Mouse (Mus musculus): ENCODE data around the gene Aicda. TPM values are rescaled to one million over a fixed set of nuclear protein-coding genes. Genes with fewer than 3 reads are reported as not detected.
A peak's percentile ranks its signal among the peaks of the same experiment; 100 is the strongest.

Aicda gene
- total and polyA plus RNA-seq, 2 experiments from 2014 or later: 0.11 to 0.49 TPM

DNA sequence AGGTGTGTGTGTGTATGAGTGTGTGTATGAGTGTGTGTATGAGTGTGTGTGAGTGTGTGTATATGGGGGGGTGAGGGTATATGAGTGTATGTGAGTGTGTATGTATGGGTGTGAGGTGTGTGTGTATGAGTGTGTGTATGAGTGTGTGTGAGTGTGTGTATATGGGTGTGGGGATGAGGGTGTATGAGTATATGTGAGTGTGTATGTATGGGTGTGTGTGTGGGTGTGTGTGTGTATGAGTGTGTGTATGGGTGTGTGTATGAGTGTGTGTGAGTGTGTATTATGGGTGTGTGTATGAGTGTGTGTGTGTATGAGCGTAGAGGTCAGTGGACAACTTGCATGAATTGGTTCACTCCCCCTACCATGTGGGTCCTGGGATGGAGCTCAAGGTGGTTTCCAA is 8.9 kb upstream of the Aicda start:
- Histone ChIP-seq H3K4me2 (ENCODE audit: low read depth, low read length, poor library complexity, severe bottlenecking) (no peak overlapping the region), H3K4me1 (ENCODE audit: insufficient read depth, low read length) (no peaks in the 10 kb centered on the region), H3K9ac (replicated peaks; ENCODE audit: low read length, poor library complexity, severe bottlenecking) (no peak overlapping the region), H3K27ac (ENCODE audit: low read depth, low read length) (no peak overlapping the region), H3K36me3 (ENCODE audit: insufficient read depth, low read length) (no peaks in the 10 kb centered on the region), H3K27me3 (ENCODE audit: insufficient read depth, low read length) (no peaks in the 10 kb centered on the region), H3K4me3 (ENCODE audit: low read depth, low read length) (no peak overlapping the region), H3K9me3 (ENCODE audit: low read length) (no peaks in the 10 kb centered on the region)
- WGBS: 94% methylated on average over 1 of the region's 1 CpGs
- TF ChIP-seq CTCF (IDR thresholded peaks at IDR 0.05): no peak
- ATAC-seq (ENCODE audit: low FRiP score): peak; percentile 47; the same call in 1 of the 2 replicates
- no peak for DNase-seq (ENCODE audit: low spot score)

DNA sequence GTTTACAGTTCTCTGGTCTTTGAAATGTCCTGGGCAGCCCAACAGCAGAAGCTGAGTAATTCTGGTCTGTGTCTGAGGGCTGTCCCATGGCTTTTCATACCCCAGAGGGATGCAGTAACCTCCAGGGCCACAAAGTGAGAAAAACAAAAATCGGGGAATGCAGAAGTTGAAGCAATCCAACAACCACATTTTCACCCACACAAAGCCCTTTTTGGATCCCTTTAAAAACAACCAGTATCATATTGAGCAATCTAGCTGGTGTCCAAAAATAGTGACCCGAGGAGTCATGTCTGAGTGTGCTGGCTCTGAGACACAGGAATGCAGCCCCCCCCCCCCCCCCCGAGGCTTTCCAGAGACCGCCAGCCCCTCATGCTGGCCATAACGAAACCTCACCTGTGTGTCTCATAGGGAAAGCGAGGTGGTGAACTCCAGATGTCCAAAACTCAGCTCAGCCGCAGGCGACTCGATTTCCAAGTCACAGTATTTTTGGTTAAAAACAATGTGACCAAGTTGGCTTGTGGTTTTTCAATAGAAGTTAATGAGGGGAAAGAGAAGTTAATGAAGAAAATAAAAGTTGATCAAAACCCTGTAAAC is 8.2 kb upstream of the Aicda start:
- DNase-seq (ENCODE audit: low spot score): no peak
- no peak for ATAC-seq (ENCODE audit: low FRiP score)
- Histone ChIP-seq H3K27me3 (ENCODE audit: insufficient read depth, low read length) (no peaks in the 10 kb centered on the region), H3K9ac (replicated peaks; ENCODE audit: low read length, poor library complexity, severe bottlenecking) (no peak overlapping the region), H3K27ac (ENCODE audit: low read depth, low read length) (no peak overlapping the region), H3K4me3 (ENCODE audit: low read depth, low read length) (no peak overlapping the region), H3K4me1 (ENCODE audit: insufficient read depth, low read length) (no peaks in the 10 kb centered on the region), H3K4me2 (ENCODE audit: low read depth, low read length, poor library complexity, severe bottlenecking) (no peak overlapping the region), H3K36me3 (ENCODE audit: insufficient read depth, low read length) (no peaks in the 10 kb centered on the region), H3K9me3 (ENCODE audit: low read length) (no peaks in the 10 kb centered on the region)
- WGBS: 77% methylated on average over 9 of the region's 9 CpGs
- no peak for TF ChIP-seq CTCF (IDR thresholded peaks at IDR 0.05)

DNA sequence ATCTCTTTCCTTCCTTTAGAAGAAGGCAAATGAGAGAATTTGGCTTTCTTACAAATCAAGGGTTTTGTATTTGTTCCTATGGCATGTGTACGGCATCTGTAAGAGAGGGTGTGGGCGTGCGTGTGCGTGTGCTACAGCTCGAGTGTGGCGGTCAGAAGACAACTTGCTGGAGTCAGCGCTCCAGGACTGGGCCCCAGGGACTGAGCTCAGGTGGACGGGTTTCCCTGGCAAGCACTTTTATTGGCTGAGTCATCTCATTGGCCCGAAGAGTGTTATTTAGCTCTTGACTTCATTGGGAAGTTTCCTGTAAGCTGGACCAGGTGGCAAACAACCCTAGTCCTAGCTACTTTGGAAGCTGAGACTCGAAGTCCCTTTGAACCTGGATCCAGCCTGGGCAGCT is 7.7 kb upstream of the Aicda start:
- H3K27me3 ChIP-seq (ENCODE audit: insufficient read depth, low read length): no peaks in the 10 kb centered on the region
- no peak for TF ChIP-seq CTCF (IDR thresholded peaks at IDR 0.05)
- no peaks in the 10 kb centered on the region for H3K36me3 ChIP-seq (ENCODE audit: insufficient read depth, low read length)
- no peak overlapping the region for H3K4me3 ChIP-seq (ENCODE audit: low read depth, low read length)
- DNase-seq (ENCODE audit: low spot score) (no peak), ATAC-seq (ENCODE audit: low FRiP score) (no peak)
- no peak overlapping the region for H3K9ac ChIP-seq (replicated peaks; ENCODE audit: low read length, poor library complexity, severe bottlenecking)
- 83% methylated on average over 10 of the region's 10 CpGs for WGBS
- no peak overlapping the region for H3K27ac ChIP-seq (ENCODE audit: low read depth, low read length)
- H3K9me3 ChIP-seq (ENCODE audit: low read length): no peaks in the 10 kb centered on the region
- H3K4me2 ChIP-seq (ENCODE audit: low read depth, low read length, poor library complexity, severe bottlenecking): no peak overlapping the region
- H3K4me1 ChIP-seq (ENCODE audit: insufficient read depth, low read length): no peaks in the 10 kb centered on the region

- DNase-seq (ENCODE audit: low spot score) (no peak), ATAC-seq (ENCODE audit: low FRiP score) (no peak)
- H3K4me2 ChIP-seq (ENCODE audit: low read depth, low read length, poor library complexity, severe bottlenecking): no peak overlapping the region
- no peaks in the 10 kb centered on the region for H3K9me3 ChIP-seq (ENCODE audit: low read length)
- no peak overlapping the region for H3K9ac ChIP-seq (replicated peaks; ENCODE audit: low read length, poor library complexity, severe bottlenecking)
- WGBS: 84% methylated on average over 6 of the region's 6 CpGs
- no peak overlapping the region for H3K4me3 ChIP-seq (ENCODE audit: low read depth, low read length)
- H3K27ac ChIP-seq (ENCODE audit: low read depth, low read length): no peak overlapping the region
- TF ChIP-seq CTCF (IDR thresholded peaks at IDR 0.05): no peak
- no peaks in the 10 kb centered on the region for H3K36me3 ChIP-seq (ENCODE audit: insufficient read depth, low read length)
- 0 out of 2 replicates have a peak, but pooled peaks cover 2% of the 10 kb centered on the region for H3K27me3 ChIP-seq (ENCODE audit: insufficient read depth, low read length)
- H3K4me1 ChIP-seq (ENCODE audit: insufficient read depth, low read length): no peaks in the 10 kb centered on the region
These were observed 501 bp downstream of the Aicda start for GRCm38 (mm10) chr6:122554102-122554501.

GRCm38 (mm10) chr6:122555266-122555665 is 1.7 kb downstream of the Aicda start:
- Histone ChIP-seq H3K36me3 (ENCODE audit: insufficient read depth, low read length) (no peaks in the 10 kb centered on the region), H3K4me1 (ENCODE audit: insufficient read depth, low read length) (no peaks in the 10 kb centered on the region), H3K4me2 (ENCODE audit: low read depth, low read length, poor library complexity, severe bottlenecking) (no peak overlapping the region), H3K27ac (ENCODE audit: low read depth, low read length) (no peak overlapping the region), H3K4me3 (ENCODE audit: low read depth, low read length) (no peak overlapping the region), H3K9ac (replicated peaks; ENCODE audit: low read length, poor library complexity, severe bottlenecking) (no peak overlapping the region), H3K27me3 (ENCODE audit: insufficient read depth, low read length) (0 out of 2 replicates have a peak, but pooled peaks cover 2% of the 10 kb centered on the region), H3K9me3 (ENCODE audit: low read length) (no peaks in the 10 kb centered on the region)
- no peak for ATAC-seq (ENCODE audit: low FRiP score)
- WGBS: 49% methylated on average over 7 of the region's 7 CpGs
- no peak for DNase-seq (ENCODE audit: low spot score)
- no peak for TF ChIP-seq CTCF (IDR thresholded peaks at IDR 0.05)

DNA sequence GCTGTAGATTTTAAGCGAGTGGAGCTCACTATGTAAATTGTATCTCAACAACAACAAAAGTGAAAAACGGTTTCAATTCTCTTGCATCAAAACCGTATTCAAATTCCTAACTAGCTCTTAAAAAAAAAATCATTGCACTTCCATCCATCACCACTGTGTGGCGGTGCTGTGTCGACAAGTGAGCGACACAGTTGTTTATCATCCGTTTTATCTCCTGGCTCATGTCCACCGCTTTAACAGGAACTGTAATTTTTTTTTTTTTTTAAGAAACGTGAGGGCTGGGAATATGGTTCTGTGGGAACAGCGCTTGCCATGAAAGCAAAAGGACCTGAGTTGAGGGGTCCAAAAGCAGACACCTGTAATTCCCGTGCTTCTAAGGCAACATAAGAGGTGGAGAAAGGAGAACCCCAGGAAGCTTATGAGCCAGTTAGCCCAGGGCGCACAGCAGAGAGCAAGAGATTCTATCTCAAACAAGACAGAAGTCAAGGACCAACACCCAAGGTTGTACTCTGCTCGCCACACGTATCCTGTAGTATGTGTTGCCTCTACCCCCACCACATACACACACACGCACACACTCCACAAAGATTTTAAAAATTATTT is 3.5 kb downstream of the Aicda start:
- WGBS: 23% methylated on average over 15 of the region's 15 CpGs
- Histone ChIP-seq H3K9me3 (ENCODE audit: low read length) (no peaks in the 10 kb centered on the region), H3K27ac (ENCODE audit: low read depth, low read length) (no peak overlapping the region), H3K4me3 (ENCODE audit: low read depth, low read length) (peak overlapping the region; percentile 15), H3K9ac (replicated peaks; ENCODE audit: low read length, poor library complexity, severe bottlenecking) (no peak overlapping the region), H3K36me3 (ENCODE audit: insufficient read depth, low read length) (no peaks in the 10 kb centered on the region), H3K4me2 (ENCODE audit: low read depth, low read length, poor library complexity, severe bottlenecking) (peak overlapping the region; percentile 44), H3K4me1 (ENCODE audit: insufficient read depth, low read length) (no peaks in the 10 kb centered on the region), H3K27me3 (ENCODE audit: insufficient read depth, low read length) (0 out of 2 replicates have a peak, but pooled peaks cover 2% of the 10 kb centered on the region)
- peak; percentile 86 for TF ChIP-seq CTCF (IDR thresholded peaks at IDR 0.05)
- DNase-seq (ENCODE audit: low spot score): peak; percentile 79
- no peak; the same call in 1 of the 2 replicates for ATAC-seq (ENCODE audit: low FRiP score)
